Mouse (Mus musculus): Measurements from ENCODE around the gene Myo1d. TPM values are rescaled to one million over a fixed set of nuclear protein-coding genes. Genes with fewer than 3 reads are reported as not detected.

The Myo1d gene
- polyA plus RNA-seq, 1 experiment, result 11.5 TPM

DNA sequence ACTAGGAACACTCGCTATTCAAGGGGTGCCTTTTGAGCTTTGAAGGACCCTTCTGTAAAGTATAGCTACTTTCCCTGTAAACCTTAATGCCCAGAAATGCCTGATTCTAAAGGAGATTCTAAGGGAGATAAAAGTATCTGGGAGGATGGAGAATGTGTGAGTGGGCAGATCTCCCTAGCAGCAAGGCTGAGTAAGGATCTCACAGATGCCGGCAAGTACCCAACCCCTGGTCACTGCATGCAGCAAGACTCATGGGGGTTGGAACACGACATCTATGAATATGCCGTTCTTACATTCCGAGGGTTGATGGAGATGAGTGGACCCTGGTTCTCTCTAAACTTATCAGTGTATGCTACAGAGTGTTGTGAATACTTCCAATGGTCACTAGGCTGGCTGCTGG lies 286.6 kb downstream of the Myo1d start:
- H3K27ac ChIP-seq (ENCODE audit: insufficient read depth, low read length), result no peak overlapping the region
- TF ChIP-seq CTCF (IDR thresholded peaks at IDR 0.05; ENCODE audit: extremely low read depth, insufficient read depth, low read length) (no peak), POLR2A (IDR thresholded peaks at IDR 0.05; ENCODE audit: extremely low read depth, insufficient read depth, low read length) (no peak)
- peaks cover 20% of the 10 kb centered on the region for H3K4me1 ChIP-seq (ENCODE audit: control insufficient read depth, insufficient read depth, low read length)
- H3K4me3 ChIP-seq (ENCODE audit: insufficient read depth, low read length), result no peak overlapping the region

DNA sequence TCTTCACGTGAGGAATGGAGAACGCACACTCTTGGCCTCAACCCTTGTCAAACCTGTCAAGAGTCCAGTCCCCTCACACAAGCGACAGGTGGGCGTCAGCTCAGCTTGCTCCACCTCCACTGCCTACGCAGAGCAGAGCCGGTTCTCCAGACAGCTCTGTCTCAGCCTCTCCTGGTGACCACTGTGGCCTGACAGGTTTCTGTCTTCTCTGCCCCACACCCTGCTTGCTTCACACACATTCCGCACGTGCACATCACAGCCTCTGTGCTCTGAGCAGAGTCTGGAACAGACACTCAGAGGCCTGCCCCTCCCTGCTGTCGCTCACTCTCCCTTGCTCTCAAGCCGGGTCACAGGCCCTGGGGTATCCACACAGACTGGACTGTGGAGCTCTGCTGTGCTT lies 289.0 kb downstream of the Myo1d start:
- H3K27ac ChIP-seq (ENCODE audit: insufficient read depth, low read length), result no peak overlapping the region
- no peak for TF ChIP-seq POLR2A (IDR thresholded peaks at IDR 0.05; ENCODE audit: extremely low read depth, insufficient read depth, low read length)
- no peak for TF ChIP-seq CTCF (IDR thresholded peaks at IDR 0.05; ENCODE audit: extremely low read depth, insufficient read depth, low read length)
- no peak overlapping the region for H3K4me3 ChIP-seq (ENCODE audit: insufficient read depth, low read length)

DNA sequence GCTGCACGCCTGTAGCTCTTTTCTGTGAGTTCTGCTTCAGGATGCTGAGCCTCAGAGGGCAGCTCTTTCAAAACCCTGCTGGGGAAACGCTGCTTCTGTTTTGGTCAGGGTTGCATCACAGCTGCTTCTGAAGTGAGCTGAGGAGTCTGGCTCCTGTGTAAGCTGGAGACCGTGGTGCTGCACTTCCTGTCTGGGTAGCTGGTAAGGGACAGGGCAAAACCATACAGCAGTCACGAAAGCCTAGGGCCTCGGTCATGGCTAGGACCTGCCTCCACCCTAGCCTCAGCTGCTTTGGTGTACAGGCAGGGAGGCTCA lies 290.0 kb downstream of the Myo1d start:
- TF ChIP-seq POLR2A (IDR thresholded peaks at IDR 0.05; ENCODE audit: extremely low read depth, insufficient read depth, low read length) (no peak), CTCF (IDR thresholded peaks at IDR 0.05; ENCODE audit: extremely low read depth, insufficient read depth, low read length) (no peak)
- peak overlapping the region; percentile 81 for H3K27ac ChIP-seq (ENCODE audit: insufficient read depth, low read length)
- peaks cover 20% of the 10 kb centered on the region for H3K4me1 ChIP-seq (ENCODE audit: control insufficient read depth, insufficient read depth, low read length)
- H3K4me3 ChIP-seq (ENCODE audit: insufficient read depth, low read length), result no peak overlapping the region

More for the DNA sequence above, 289.0 kb downstream of the Myo1d start:
- peaks cover 18% of the 10 kb centered on the region for H3K4me1 ChIP-seq (ENCODE audit: control insufficient read depth, insufficient read depth, low read length)

DNA sequence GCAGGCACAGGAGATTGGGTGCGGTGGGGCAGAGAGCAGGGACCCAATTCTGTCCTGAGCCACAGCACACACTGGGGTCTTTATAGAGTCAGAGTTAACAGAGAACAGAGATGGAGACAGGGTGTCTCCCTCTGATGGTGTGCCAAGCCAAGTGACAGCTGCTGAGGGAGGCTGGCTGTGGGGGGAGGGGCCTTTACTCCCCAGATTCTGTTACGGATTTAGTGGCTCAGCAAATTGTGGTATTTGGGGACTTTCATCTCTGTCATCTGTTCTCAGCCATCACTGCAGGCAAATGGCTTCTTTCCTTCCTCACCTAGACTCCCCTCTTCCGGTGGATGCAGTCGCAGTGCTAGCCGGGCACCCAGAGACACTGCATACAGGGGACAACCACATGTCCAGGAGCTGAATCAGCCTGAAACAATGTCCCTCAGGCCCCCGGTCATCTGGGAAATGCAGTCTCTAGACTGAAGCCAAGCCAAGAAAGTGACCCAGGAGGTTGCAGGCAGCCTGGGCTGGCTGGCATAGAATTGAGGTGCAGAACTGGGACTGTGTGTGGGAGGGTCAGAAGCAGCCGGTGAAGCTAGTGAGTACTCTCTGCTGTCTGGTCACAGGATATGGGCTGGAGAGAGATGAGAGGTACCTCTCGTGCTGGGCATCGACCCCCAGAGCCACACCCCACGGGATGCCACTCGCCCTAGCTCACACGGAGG lies 290.5 kb downstream of the Myo1d start:
- Histone ChIP-seq H3K27ac (ENCODE audit: insufficient read depth, low read length) (peak overlapping the region; percentile 81), H3K4me3 (ENCODE audit: insufficient read depth, low read length) (no peak overlapping the region), H3K4me1 (ENCODE audit: control insufficient read depth, insufficient read depth, low read length) (peaks cover 20% of the 10 kb centered on the region)
- TF ChIP-seq POLR2A (IDR thresholded peaks at IDR 0.05; ENCODE audit: extremely low read depth, insufficient read depth, low read length) (no peak), CTCF (IDR thresholded peaks at IDR 0.05; ENCODE audit: extremely low read depth, insufficient read depth, low read length) (no peak)

DNA sequence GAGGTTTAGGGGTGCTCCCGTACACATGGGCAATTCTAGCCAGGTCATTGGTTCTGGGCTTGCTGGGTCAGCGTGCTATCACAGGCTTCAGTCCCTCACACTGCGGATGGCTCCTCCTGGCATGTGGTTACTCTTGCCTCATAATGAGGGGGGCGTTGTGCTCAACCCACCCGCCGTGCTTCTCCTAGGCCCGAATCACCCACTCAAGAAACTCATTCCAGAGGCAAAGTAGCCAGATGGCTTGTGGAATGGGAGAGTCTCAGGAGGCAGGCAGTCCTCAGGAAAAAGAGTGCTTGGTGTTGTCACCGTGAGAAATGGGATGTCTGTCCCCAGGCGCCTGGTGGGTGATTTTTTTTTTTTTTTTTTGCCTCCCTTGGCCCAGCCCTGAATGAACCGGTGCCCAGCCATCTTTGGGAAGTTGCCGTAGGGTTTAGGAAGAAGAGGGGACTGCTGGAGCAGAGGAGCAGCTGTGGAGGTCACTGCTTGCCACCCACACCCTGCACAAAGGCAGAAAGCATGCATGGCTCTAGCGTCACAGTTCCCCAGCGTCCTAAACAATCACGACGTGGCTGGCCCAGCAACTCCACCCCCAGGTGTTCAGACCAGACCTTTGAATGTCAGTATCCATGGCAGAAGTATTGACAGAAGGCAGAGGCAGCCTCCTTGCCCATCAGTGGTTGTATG lies 291.8 kb downstream of the Myo1d start:
- TF ChIP-seq POLR2A (IDR thresholded peaks at IDR 0.05; ENCODE audit: extremely low read depth, insufficient read depth, low read length) (no peak), CTCF (IDR thresholded peaks at IDR 0.05; ENCODE audit: extremely low read depth, insufficient read depth, low read length) (no peak)
- Histone ChIP-seq H3K4me3 (ENCODE audit: insufficient read depth, low read length) (no peak overlapping the region), H3K27ac (ENCODE audit: insufficient read depth, low read length) (peak overlapping the region; percentile 26; the same call in 1 of the 2 replicates), H3K4me1 (ENCODE audit: control insufficient read depth, insufficient read depth, low read length) (peaks cover 22% of the 10 kb centered on the region)

DNA sequence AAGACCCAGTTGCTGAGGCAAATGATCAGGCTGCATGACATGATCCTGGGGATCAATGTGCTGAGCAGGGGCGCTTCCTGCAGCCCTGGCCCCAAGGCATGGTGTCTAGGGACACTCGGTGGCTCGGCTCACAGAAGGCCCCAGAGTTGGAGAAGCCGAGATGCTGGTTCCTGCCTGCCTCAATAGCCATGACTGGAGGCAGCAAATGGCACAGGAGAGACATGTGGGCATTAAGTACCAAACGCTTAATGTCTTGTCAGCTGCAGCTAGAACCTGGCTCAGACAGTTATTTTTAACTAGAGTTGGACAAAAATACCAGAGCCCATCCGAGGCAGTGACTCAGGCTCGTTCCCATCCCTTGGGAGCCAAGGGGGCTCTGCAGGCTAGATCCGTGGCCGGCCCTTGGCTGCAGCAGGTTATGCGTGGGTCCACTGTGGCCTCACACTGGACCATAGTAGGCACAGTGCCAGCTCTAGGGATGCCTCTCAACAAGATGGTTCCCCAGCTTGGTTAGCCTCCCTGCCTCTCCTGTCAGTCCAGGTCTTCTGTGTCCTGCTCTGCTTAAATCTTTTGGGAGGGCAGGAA lies 294.1 kb downstream of the Myo1d start:
- no peak for TF ChIP-seq CTCF (IDR thresholded peaks at IDR 0.05; ENCODE audit: extremely low read depth, insufficient read depth, low read length)
- no peak for TF ChIP-seq POLR2A (IDR thresholded peaks at IDR 0.05; ENCODE audit: extremely low read depth, insufficient read depth, low read length)
- Histone ChIP-seq H3K27ac (ENCODE audit: insufficient read depth, low read length) (peak overlapping the region; percentile 82), H3K4me1 (ENCODE audit: control insufficient read depth, insufficient read depth, low read length) (peaks cover 22% of the 10 kb centered on the region)

DNA sequence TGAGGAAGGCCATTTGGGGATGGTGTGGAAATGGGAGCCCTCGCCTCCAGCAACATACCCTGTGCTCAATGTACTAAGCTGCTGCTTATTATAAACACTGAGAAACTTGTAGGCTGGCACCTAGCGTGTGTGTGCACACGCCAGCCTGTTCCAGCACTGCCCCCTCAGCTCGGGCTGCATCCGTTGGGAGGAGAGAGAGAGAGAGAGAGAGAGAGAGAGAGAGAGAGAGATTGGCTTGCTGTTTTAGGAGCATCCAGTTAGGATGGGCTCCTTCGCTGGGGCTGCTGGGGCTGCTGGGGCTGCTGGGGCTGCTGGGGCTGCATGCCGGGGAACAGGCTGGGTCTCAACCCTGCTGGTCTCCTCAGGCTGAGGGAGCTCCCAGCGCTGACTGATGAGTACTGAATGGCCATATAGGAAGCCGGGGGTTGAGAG lies 294.7 kb downstream of the Myo1d start:
- Histone ChIP-seq H3K4me3 (ENCODE audit: insufficient read depth, low read length) (no peak overlapping the region), H3K4me1 (ENCODE audit: control insufficient read depth, insufficient read depth, low read length) (peaks cover 21% of the 10 kb centered on the region), H3K27ac (ENCODE audit: insufficient read depth, low read length) (peak overlapping the region; percentile 82)
- no peak for TF ChIP-seq CTCF (IDR thresholded peaks at IDR 0.05; ENCODE audit: extremely low read depth, insufficient read depth, low read length)
- TF ChIP-seq POLR2A (IDR thresholded peaks at IDR 0.05; ENCODE audit: extremely low read depth, insufficient read depth, low read length), result 0 out of 2 replicates have a peak, but pooled peaks have one; percentile 52

More for the DNA sequence above, 294.1 kb downstream of the Myo1d start:
- no peak overlapping the region for H3K4me3 ChIP-seq (ENCODE audit: insufficient read depth, low read length)

DNA sequence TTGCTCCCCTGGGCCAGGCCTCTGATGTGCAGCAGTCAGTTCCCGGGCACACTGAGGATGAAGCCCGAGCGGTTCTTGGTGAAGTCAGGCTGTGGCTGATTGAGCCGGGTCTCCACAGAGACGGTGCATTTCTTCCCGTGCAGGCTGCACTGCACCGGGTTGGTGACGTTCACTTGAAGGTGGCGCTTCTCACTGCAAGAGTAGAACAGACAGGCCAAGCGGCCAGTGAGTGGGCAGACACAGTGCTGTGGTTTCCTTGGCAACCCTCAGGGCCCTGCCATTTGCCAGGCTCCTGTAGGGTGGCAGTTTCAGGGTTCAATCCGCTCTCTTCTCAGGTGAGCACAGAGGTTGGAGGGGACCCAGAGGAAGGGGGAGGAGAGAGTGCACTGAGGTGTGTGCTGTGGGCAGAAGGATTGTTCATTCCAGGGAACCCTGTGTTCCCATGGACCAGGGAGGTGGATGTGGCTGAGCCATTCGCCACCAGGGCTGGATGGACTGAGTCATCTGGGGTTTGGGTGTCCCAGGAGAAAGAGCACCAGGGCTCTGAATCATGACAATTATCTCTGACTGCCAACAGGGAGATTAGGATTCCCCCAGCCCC lies 295.5 kb downstream of the Myo1d start:
- TF ChIP-seq POLR2A (IDR thresholded peaks at IDR 0.05; ENCODE audit: extremely low read depth, insufficient read depth, low read length) (peak; percentile 89), CTCF (IDR thresholded peaks at IDR 0.05; ENCODE audit: extremely low read depth, insufficient read depth, low read length) (no peak)
- H3K4me3 ChIP-seq (ENCODE audit: insufficient read depth, low read length), result no peak overlapping the region; the same call in 1 of the 2 replicates
- peaks cover 18% of the 10 kb centered on the region for H3K4me1 ChIP-seq (ENCODE audit: control insufficient read depth, insufficient read depth, low read length)
- H3K27ac ChIP-seq (ENCODE audit: insufficient read depth, low read length), result peak overlapping the region; percentile 51

DNA sequence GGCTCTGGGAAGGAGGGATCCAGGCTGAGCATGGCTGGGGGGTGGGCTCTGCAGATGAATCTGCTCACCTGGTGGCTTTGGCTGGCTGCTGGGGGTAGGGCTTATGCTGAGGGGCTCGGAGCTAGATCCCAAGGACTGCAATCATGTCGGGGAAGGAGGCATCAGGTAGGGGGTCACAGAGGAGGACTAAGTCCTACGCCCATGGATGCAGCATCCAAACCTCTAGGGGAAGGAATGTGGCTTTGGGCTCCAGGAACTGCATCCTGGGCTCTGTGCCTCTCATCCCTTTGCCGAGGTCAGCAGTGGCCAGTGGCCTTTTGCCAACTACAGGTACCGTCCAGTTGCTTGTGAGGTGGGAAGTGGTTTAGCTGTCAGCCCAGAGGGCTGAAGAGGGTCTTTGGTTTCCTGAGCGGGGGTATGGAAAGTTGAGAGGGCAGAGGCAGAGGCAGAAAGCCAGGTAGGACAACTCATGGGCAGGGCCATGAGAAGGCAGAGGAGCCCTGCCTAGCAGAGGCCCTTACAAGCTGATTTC lies 296.2 kb downstream of the Myo1d start:
- Histone ChIP-seq H3K4me1 (ENCODE audit: control insufficient read depth, insufficient read depth, low read length) (peaks cover 14% of the 10 kb centered on the region), H3K27ac (ENCODE audit: insufficient read depth, low read length) (peak overlapping the region; percentile 51), H3K4me3 (ENCODE audit: insufficient read depth, low read length) (no peak overlapping the region; the same call in 1 of the 2 replicates)
- TF ChIP-seq CTCF (IDR thresholded peaks at IDR 0.05; ENCODE audit: extremely low read depth, insufficient read depth, low read length) (no peak), POLR2A (IDR thresholded peaks at IDR 0.05; ENCODE audit: extremely low read depth, insufficient read depth, low read length) (no peak; the same call in 1 of the 2 replicates)
